Mouse (Mus musculus): ENCODE measurements around the gene Hpgd.

Hpgd gene

DNA sequence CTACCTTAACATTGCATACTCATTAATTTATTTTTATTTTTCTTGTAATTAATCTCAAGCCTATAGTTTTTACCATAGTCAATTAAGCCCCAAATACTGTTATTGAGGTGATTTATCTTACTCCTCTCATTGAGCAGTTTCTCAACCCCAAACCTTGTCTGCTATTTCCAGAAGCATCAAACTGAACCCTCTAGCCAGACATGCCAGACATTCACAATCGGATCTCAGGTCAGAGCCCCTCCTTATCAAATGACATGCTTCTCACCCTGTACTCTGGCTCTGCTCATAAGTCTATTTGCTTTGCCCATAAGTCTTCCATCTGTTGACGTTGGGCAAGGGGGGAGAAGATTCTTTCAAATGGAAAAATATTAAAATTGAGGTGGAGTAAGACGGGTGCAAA lies 33.3 kb downstream of the Hpgd start:
- DNase-seq = no peak

DNA sequence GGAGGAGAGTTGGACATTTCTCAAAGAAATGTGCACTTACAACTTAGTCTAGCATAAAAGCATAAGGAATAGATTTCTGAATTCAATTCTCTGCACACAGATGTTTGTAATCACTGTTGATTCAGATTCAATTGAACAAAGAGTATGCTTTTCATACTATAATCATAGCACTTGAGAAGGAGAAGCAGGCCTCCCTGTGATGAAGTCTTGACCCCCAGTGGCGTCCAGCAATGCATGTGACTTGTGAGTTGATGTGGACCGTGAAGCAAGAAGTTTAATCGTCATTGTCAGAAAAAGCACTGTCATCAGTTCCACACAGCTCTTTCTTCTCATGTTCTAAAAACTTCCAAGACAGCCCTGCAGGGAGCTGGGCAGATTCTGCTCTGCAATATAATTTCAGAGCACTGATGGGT lies 33.8 kb downstream of the Hpgd start:
- DNase-seq = no peak

DNA sequence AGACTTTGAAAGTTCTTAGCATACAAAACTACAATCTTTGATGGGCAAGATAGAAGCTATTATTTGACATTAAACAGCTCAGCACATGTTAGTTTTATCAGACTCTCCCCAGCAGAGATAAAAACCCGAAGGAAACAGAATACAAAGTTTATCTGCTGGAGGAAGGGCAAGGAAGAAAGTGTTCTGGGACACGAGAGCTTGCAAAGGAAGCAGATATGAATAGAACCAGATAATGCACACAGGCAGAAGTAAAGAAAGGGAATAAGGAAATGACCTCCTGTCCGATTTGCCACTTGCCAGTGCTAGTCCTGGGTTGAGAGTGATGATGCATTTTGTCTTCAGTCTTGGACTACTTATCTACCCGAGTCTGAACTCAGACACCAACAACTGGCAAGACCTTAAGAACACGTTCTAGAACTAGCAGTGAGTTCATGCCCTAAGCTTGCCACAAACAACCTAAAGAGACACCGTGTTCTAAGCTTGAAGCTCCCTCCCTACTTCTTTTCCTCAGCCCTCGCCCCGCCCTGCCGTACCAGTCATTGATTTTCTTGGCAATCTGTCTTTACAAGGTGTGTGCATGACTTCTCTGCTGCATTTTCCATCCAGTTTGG lies 41.1 kb downstream of the Hpgd start:
- DNase-seq = no peak

DNA sequence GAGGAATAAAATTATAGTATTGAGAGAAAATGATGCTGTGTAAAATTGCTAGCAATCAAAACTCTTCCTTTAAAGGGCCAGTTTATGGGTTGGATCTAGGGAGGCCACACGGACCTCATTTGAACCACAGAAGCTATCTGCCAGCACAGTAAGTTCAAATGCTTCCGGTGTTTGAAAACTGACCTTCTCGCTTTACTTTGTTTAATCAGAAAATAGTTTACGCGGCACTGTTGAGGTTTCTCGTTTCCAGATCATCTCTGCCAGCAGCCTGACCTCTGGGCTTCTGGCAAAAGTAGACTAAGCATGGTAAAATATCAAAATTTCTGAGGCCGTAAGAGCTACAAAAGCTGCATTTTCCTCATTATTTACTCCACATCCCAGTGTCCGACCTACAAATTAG lies 42.4 kb downstream of the Hpgd start:
- peak in 1 of 2 experiments; percentile 21 for DNase-seq

DNA sequence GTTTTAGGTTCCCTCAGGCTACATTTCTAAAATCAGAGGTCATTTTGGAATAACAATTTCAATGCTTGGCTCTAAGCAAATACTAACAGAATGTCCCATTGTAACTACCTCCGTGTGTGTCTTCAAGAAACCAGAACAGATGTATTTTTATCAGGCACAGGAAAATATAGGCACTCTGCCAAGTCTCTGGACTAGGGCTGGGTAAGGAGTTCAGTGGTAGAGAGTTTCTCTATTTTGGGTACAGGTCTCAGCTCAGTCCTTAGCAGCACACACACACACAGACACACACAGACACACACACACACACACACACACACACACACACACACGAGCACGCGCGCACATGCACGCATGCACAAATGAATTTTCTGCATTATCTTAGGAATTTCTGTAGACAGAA lies 49.1 kb downstream of the Hpgd start:
- DNase-seq = no peak

DNA sequence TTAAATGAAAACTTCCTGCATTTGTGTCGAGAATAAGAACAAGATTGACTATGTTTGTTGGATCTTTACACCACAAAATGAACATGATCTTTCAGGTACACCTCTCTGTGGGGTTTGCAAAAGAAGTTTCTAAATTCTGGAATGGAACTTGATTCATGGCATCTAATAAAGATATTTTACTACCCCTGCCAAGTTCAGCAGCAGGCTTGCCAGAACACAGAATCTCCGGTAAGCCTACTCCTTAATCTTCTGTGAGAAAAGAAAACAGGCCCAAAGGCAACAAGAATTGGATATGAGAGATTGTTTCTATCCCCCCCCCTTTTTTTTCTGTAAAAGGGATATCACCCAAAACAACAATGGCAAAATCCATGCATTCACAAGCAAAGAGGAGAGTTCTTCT lies 49.6 kb downstream of the Hpgd start:
- no peak for DNase-seq

DNA sequence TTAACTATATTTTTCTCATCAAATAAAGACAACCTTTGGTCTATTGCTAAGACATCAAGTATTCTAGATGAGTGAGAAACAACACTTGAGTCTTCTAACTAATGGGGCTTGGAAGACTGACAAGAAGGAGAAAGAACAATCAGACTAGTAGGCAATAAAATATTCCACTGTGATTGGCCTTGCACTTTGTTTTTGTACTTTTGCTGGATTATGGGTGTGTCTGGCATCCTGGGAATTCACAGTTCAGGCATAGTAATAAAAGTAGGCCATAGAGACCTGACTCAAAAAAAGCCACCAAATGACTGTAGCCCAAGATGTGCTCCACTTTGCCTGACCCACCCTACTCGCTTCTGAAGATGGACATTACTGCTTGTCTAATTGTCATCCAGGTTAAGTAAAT lies 50.0 kb downstream of the Hpgd start:
- no peak for DNase-seq

DNA sequence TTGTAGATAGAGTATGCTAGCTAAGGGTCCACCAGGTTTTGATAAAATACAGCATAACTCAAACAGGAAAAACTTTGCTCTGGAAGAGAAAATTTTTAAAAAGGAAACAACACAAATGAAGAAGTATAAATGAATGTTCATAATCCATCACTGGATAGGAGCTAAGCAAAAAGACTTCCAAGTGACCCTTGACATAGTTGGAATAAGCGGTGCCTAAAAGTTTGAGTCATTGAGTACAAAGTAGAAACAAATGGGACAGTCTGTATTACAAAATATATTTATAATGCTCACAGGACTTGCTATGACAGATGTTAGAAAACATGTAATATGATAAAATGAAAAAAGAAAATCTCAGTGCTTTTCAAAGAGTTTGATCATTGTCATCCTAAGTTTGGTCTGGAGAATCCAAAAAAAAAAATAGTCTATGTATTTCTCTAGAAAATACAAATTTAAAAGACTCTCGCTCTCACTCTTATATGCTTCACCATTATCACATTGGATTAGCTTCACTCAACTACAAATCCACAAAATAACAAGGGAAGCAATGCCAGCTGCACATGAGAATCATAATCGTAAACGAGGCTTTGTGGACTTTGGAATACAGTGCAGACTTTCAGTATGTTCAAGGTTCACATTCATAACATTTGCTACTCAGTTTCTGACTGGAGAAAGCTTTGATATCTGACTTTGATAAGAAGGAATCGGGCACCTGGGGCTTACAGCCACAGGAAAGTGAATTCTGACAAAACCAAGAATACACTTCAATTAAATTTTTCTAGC lies 51.4 kb downstream of the Hpgd start:
- no peak for DNase-seq

DNA sequence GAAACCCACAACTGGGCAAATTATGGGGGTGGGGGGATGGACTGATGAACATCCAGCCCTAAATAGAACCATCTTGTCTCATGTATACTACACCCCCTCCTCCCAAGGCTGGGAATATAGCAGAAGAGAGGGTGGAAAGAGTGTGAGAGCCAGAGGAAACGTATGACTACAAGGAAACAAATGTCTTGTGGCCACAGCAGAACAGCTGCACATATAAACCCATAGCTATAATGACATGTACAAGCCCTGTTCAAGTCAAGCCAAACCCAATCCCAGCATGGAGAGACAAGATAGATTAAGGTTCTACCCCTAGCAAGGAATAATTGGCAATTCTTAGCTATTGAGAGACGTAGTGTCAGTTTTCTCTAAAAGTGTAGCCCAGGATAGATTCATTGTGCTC lies 68.8 kb downstream of the Hpgd start:
- DNase-seq = no peak

Measured in lung, postnatal 4 days (tissue).